Mouse (Mus musculus) adrenal gland, adult 18-20 months (tissue): ENCODE results near the gene Hoxb3. TPM values are rescaled to one million over a fixed set of nuclear protein-coding genes. Genes with fewer than 3 reads are reported as not detected.
A peak's percentile ranks its signal among the peaks of the same experiment; 100 is the strongest.

Source experiments
- DNase-seq, 2 experiments: peaks; one replicate each; pipeline ENCODE4 v3.0.0; 2021 to 2022; ENCODE audit warnings: low spot score in 2 of 2
- total RNA-seq, 2 experiments: library from RNA; stranded (reverse); gene quantifications; 1 replicate in 1 of 2; 2 replicates in 1 of 2; pipeline ENCODE4 v1.2.3; 2021

The Hoxb3 gene
- total RNA-seq, 2 experiments from 2014 or later = 17.2 to 20.7 TPM

DNA sequence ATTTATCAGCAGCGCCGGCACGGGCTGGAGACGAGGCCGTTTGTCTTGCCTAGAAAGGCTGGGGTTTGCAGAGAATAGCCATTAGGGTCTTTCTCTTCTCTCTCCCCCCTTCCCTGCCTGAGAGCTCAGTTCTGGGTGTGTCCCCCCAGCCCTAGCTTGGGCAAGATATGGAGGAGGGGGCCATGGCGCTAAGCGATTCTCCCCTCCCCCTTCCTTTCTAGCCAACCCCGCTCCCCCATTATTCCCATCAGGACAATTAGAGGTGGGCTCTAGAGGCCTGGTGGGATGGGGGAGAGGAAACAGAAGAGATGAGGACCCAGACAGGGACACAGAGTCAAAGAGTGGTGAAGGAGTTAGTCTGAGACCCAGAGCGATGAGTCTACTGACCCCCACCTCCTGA, 35.7 kb upstream of the Hoxb3 start:
- DNase-seq = peak in 1 of 2 experiments; percentile 31

DNA sequence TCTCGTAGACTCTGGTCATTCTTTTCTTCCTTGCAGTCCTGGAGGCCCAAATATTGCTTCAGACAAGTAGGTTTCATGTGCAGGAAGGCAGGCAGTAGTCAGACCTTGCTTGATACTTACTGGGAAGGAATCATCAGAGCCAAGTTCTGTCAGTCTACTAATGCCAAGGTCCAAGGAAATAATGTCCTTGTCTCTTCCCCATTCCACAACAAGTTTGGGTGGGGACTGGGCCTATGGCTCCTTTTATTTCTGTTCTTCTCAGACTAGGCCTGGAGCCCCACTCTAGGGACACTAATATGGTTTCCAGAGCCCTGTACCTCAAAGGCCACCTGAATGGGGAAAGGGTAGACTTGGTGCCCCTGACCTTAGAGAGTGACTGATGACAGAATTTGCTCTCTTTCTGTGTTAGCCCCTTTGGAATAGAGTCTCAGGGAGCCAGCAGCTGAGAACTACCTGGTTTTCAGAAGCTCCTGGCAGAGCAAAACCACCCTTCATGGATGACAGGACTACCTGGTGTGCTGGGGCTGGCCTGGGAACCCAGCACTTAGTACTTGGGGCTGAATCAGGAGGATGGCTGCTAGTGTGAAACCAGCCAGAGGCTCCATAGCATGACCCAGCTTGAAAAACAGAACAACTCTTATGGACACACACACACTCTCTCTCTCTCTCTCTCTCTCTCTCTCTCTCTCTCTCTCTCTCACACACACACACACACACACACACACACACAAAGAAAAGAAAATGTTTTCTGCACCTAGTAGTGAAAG, 34.5 kb upstream of the Hoxb3 start:
- no peak for DNase-seq

DNA sequence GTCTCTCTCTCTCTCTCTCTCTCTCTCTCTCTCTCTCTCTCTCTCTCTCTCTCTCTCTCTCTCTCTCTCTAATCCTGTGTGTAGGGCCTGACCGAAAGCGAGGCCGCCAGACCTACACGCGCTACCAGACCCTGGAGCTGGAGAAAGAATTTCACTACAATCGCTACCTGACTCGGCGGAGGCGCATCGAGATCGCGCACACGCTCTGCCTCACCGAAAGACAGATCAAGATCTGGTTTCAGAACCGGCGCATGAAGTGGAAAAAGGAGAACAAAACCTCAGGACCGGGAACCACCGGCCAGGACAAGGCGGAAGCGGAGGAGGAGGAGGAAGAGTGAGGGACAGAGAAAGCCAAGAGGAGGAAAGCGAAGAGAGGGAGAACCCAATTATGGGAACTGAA, 33.8 kb upstream of the Hoxb3 start:
- DNase-seq = no peak

DNA sequence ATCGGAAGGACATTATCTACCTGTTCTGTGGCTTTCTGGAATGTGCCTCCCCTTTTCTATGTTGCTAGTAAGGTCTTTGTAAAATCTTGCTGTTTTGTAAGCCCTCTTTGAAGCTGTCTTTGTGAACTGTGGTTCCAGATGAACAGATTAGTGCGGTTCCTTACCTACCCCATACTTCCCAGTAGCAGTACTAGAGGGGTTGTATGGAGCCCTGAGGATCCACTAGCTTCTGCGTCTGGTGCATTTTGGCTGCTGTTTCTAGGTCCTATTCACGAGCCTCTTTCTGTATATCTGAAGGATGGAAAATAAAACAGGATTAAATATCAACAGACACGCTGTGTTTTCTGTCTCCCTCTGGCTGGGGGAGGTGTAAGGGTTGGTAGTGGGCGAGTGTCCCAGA, 33.3 kb upstream of the Hoxb3 start:
- no peak for DNase-seq

DNA sequence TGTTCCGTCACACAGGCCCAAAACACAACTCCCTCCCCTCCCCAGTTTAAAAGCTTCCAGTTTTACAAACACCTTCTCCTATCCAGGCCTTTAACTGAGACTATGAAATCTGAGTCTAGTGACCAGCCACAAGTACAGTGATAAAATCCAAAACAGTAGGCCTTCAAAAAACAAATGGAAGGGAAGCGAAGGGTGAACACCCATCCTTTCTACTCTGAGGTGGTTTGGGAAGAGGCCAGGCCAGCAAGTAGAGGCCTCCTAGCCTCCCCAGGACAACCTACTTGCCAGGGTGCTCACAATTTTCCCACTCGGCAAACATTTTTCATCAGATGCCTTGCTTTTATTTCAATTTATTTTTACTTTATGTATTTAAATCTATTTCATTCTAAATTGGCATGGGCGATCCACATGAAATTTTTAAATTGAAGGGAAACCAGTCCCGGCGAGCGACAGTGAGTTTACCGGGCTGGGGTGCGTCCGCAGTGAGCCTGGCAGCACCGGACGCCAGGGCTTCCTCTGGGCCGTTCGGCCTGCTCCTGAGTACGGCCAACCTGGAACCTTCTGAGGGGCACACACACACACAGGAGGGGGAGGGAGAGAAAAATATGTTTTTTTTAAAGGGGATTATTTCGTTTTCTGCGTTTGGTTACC, 32.3 kb upstream of the Hoxb3 start:
- no peak for DNase-seq

DNA sequence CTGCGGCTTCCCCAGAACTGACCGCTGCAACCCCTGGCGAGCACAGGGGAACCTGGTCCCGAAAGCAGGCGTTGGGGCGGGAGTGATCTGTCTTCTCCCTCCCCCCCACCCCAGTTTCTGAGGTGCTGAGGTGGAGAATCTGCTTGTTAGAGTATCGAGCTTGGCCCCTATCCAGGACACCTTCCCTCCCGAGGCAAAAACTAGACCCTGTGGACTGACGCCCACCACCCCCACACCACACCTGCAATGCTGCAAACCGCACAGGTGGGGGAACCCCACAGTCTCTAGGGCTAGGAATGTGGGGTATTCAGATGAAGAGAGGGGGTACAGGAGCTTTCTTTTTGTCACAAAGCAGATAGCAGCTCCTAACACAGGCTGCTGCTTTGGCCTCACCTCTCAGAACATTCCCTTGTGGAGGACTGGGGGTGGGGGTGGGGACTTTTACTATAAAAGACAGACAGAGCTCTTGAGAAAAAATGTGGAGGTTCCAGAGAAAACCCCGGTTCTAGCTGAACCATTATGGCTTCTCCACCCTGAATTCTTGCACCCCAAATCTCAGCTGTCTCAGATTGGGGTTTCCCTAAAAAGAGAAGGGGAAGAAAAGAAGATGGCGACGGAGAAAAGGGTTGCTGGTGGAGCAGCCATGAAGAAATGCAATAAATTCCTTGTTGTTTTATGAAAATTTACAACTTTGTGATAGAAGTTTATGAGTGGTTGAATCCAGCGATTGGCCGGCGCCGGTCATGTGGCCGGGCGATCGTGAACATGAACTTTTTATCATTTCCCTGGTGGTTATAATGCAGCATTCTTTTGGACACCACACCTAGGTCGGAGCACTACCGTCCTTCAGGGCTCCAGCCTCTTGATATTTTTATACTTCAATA, 31.2 kb upstream of the Hoxb3 start, which contains the start of gene Hoxb6:
Gene Hoxb6, plus strand, starts transcription at position 796 of the 884 bp plus-strand sequence.
- DNase-seq = no peak

DNA sequence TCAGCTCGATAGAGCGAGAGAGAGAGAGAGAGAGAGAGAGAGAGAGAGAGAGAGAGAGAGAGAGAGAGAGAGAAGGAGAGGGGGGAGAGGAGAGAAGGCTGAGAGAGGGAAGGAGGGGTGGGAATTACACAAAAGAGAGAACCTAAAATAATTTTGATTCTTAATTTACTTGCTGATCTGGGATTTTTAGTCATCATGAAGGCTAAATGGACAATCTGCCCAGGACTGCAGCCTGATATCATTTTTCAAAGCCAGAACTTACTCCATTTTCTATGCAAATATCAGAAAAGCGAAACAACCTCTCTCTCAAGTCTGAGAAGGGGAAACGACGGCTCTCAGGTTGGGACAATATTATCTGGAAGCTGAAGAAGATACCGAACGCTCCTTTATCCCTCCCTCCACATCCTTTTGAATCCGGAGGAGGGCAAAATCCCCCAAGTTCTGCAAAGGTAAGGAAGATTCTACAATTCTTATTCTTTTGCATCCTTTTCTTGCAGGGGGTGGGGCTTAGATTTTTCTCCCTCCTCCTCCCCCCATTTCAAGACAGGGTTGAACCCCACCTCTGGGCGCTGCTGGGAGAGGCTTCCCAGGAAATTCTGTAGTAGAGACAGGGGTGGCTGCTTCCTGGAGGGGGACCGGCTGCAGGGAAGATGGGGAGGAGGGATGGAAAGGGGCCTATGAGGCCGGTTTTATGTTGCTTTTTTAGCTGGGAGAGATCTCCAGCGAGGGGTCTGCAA, 30.4 kb upstream of the Hoxb3 start:
- DNase-seq = no peak

DNA sequence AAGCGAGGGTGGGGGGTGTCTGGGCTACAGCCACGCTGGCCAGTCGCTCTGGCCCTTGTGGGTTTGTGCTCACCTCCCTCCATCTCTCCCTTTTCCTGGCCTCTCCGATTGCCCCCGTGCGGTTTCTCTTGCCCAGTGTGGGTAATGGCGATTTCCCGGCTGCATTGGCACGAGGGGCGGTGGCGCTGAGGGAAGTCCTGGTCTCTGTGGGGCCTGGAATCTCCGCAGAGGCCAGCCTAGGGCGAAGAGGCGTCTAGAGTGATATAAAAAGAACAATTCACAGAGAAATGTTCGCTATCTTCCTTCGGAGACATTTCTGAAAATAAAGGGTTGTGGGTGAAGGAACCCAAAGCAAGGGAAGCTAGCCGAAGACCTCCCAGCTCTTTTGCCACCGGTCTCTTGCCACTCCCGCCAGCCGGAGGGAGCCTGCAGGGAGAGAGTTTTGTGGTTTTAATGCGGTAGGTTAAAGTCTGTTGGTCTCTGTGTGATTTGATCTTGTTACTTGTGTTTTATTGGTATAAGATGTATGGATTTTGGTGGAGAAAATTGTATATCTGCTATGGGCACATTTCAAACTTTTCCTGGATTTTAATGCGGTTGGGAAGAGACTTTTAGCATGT, 29.7 kb upstream of the Hoxb3 start:
- no peak for DNase-seq

DNA sequence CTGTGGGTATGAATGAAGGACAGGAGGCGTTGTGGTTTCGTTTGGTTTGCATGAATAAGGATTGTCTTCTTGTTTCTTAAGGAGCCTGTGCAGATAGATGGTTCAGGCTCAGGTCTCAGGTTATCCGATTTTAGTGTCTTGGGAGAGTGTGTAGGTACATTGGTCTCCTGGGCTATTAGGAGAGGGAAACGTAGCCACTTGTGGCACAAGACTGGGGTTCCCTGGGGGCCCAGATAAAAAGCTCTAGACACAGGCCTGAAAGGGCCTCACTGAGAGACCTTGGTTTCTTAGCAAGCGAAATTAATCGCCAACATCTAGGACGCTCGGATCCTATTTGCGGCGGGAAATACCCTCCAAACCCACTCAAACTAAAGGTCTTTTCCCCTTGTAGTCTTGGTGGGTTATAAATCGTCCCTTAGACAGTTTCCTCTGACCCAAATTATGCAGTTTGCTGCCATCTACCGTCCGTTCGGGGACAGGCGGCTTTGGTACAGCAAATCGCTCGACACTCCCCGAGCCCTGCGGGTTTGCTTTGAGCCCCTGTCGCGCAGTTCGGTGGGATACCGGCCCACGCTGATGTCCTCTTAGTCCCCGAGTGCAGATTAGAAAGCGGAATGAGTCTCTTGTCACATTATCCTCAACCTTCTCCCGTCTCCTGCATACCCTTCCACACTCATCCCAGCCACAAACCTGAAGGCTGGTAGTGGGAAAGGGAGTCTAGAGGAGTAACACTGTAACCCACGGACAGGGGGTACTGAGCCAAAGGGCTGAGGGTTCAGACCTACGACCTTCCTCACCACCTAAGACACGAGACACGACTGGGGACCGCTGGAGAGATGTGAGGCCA, 28.7 kb upstream of the Hoxb3 start:
- DNase-seq = peak; percentile 85 to 90

DNA sequence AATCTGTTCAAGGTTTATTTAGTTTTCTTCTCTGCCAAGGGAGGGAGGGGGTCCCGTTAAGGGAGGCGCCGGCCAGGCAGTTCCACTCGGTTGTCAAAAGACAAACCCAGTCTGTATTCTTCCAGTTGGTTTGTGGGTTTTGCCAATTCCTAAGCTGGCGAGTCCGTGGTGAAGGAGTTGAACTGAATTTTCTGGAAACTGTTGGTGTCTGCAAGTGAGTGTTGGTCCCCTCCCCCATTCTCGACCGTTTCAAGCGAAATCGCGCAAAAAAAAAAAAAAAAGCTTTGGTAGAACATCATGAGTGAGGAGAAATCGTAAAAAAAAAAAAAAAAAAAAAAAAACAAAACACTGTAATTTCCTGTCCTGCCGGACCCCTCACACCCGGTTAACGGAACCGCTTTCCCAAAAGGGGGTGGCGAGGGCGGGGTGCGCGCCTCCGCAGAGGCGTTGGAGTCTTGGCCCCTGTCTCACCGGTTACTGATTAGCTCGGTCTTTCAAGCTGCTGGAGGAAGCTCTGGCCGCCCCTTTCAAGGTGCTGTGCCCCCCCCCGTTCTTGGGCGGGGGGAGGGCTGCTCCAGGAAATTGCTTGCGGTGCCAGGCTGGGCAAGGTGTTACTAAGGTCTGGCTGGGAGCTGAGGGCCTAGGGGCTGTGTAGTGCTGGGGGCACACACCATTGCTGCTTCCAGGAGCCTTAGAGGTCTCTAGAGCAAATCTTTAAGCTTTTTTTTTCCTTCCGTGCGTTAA, 27.9 kb upstream of the Hoxb3 start:
- DNase-seq = no peak

DNA sequence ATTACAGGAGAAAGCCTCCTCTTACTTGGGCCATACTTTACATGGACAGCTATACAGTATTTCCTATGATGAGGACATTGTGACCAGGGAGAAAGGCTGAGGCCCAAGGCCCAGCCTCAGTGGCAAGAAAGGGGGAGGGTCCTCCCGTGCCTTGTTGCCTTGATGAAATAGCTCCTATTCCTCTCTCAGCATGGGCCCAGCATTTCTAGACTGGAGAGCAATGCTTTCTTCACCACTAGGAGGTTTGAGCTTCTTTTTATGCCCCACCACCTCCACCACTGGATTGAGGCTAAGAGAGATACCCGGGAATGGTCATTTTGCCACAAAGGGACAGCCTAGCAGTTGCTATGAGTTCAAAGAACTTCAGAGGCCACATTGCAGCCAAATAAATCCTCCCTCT, 26.1 kb upstream of the Hoxb3 start:
- no peak for DNase-seq

DNA sequence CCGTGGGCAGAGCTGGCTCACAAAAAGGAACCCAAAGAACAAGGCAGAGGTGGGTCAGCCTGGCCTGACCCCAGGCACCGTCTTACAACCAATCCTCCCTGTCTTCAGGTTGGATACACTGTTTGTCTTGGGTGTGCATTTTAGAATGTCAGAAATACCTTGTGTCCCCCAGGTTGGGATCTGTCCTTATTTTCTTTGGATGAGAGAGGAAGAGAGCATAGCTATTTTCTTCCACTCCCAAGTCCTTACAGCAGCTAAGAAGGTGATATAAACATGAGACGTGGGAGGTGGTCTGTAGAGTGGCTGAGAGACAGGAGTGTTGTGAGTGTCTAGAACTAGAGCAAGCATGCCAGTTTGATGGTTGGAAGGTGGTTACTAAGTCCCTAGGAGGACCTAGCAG, 25.7 kb upstream of the Hoxb3 start:
- no peak for DNase-seq

DNA sequence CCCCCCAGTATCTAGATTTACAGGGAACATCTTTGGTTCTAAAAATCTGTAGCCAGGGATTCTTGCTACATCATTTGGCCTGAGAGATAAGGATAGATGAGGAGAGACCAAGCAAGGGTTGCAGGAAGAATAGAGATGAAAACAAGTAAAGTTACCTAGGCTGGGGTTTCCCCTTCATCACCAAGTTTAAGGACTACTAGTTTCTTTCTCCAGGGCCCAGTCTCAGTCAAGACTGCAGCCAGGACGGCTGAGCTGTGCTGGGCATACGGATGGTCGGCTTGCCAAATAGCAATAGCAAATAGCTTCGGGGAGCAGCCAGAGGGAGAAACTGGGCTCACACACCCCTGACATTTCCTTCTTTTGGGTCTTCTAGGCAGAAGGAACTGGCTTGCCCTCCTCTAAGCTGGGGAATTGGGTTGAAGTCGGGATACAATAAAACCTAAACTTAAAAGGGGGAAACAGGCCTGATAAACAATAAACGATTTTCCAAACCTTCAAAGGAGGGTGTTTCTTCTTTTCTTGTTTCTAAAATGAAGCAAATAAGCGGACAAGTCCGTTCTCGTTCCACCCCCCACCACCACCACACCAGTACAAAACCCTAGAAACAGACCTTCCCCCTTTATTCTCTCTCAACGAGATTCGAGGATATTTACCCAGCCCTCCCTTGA, 25.0 kb upstream of the Hoxb3 start:
- no peak for DNase-seq

DNA sequence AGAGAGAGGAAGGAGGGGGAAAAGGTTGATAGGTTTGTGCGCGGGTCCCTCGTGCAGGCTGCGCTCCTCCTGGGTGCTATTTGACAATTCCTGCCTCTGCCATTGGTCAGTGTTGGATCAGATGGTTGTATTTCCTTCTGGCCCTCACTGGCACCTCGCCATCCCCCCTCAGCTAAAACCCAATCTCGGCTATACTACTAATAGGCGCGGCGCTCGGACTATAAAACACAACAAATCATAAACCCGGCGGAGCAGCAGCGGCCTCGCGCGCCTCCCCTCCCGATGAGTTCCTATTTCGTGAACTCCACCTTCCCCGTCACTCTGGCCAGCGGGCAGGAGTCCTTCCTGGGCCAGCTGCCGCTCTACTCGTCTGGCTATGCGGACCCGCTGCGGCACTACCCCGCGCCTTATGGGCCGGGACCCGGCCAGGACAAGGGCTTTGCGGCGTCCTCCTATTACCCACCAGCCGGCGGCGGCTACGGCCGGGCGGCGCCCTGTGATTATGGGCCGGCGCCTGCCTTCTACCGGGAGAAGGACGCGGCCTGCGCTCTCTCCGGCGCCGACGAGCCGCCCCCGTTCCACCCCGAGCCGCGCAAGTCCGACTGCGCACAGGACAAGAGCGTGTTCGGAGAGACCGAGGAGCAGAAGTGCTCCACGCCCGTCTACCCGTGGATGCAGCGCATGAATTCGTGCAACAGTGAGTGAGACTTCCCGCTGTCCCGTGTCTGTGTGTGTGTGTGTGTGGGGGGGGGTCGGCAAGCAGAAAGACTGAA, 24.0 kb upstream of the Hoxb3 start:
- peak in 1 of 2 experiments; percentile 78 for DNase-seq

DNA sequence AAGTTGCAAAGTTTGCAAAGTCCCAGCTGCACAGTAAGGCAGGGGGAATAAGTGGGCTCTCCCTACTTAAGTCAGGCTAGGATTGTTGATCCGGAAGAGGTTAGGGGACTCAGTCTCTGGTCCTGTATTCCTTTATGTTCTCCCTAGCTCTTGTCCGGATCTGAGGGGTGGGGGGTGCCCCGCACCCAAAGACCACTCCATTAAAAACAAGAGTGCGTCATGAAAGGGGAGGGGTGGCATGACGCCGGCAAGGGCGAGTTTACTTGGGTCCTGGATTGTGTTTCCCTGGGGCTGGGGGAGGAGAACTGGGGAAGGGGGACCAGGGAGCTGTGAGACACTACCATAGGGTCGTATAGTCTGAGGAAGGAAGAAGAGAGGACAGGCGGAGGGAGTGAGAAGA, 23.3 kb upstream of the Hoxb3 start:
- no peak for DNase-seq

DNA sequence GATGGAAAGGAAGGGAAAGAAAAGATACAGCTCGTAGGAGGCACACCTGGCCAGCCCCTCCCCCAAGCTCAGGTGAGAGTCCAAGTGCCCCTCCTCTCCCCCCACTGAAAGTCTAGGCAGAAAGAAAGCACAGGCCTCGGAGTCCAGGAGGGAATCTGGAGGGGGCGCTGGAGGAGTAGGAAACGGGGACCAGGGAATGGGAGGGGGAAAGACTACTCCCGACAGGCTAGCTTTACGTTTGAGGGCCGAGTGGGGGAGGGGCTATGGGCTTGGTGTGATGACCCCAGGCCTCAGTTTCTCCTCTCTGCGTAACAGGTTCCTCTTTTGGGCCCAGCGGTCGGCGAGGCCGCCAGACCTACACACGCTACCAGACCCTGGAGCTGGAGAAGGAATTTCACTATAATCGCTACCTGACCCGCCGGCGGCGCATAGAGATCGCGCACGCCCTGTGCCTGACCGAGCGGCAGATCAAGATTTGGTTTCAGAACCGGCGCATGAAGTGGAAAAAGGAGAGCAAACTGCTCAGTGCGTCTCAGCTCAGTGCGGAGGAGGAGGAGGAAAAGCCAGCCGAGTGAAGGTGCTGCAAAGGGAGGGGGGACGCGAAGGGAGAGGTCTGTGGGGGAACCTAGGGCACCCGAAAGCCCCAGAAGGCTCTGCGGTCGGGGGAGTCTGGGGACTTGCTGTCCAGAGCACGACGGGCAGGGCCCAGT, 22.6 kb upstream of the Hoxb3 start:
- DNase-seq = no peak

DNA sequence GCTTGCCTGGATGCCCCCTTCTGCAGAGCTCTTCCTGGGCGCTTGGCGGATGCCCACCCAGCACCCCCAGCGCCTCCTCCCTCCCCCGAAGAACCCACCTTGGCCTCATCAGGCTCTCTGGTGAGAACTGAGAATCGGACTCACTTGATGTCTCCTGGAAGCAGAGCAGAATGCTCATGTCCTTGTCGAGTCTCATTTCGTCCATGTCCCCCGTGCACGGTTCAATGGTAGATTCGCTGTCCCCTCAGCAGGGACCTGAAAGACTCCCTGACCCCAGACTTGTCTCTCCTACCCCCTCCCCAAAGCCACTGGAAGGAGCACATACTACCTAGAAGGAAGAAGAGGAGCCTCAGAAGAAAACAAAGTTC, 22.1 kb upstream of the Hoxb3 start:
- no peak for DNase-seq
